Mouse (Mus musculus) 3134 (cell line): Measurements from ENCODE around the gene Spn.

Experiments
- DNase-seq: peaks from one replicate; pipeline ENCODE4 v3.0.0-alpha.2; 2011; ENCODE audit warnings: low spot score; ENCODE audit not compliant: insufficient read length; ENCODE audit errors: extremely low read depth

Gene Spn

DNA sequence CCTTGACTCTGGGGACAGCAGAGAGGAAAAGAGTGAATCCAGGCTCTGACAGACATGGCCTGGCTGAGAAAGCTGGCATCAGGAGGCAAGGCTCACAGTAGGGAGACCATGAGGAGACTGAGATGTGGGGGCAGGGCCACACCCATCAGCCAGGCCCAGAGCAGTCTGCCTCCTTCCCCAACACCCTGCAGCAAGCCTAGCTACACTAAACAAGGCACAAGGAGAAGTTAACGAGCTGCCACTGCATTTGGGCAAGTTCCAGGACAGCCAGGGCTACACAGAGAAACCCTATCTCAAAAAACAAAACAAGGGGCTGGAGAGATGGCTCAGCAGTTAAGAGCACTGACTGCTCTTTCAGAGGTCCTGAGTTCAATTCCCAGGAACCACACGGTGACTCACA is 4.6 kb upstream of the Spn start:
- DNase-seq: no peak

DNA sequence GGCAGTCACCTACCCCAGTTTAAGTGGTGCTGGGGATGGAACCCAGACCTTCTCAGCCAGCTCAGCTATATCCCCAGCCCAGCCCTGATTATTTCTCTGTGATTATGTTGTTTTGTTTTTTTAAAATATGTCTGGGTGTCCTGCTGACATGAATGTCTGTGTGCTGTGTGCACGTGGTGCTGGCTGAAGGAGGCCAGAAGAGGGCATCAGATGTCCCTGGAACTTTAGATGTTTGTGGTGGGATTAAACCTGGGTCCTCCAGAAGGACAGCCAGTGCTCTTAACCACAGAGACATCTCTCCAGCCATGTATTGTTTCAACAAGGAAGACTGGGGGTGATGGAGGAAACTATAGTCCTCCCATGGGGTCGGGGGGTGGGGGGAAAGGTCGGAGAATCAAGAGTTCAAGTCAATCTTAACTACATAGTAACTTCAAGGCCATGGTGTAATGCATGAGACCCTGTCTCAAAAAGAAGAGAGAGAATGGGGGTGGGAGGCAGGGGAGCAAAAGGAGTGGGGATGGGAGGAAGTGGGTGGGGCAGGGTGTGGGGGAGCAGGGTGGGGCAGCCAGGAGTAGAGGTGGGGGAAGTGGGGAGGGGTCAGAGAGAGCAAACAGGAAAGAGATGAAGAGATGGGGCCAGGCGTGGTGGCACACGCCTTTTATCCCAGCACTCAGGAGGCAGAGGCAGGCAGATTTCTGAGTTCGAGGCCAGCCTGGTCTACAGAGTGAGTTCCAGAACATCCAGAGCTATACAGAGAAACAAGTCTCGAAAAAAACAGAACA is 3.2 kb upstream of the Spn start:
- no peak for DNase-seq

GRCm38 (mm10) chr7:127139562-127139961 is 1.9 kb upstream of the Spn start:
- no peak for DNase-seq

DNA sequence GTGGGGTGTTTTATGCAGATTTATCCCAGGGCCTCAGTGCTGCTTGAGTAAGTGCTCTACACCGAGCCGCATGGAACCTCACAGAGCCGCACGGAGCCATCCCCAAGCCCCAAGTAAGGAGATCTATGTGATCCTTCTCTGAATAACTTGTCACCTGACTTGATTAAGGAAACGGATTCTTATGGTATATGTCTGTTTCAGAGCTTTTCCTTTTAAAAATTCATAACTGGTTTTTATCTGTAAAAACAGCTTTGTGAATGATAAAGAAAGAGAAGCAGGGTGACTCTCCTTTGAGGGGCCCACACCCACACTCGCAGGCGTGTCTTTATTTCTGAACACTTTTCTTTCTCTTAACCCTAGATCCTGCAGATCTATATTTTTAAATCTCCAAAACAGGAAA is 1.5 kb upstream of the Spn start:
- no peak for DNase-seq

DNA sequence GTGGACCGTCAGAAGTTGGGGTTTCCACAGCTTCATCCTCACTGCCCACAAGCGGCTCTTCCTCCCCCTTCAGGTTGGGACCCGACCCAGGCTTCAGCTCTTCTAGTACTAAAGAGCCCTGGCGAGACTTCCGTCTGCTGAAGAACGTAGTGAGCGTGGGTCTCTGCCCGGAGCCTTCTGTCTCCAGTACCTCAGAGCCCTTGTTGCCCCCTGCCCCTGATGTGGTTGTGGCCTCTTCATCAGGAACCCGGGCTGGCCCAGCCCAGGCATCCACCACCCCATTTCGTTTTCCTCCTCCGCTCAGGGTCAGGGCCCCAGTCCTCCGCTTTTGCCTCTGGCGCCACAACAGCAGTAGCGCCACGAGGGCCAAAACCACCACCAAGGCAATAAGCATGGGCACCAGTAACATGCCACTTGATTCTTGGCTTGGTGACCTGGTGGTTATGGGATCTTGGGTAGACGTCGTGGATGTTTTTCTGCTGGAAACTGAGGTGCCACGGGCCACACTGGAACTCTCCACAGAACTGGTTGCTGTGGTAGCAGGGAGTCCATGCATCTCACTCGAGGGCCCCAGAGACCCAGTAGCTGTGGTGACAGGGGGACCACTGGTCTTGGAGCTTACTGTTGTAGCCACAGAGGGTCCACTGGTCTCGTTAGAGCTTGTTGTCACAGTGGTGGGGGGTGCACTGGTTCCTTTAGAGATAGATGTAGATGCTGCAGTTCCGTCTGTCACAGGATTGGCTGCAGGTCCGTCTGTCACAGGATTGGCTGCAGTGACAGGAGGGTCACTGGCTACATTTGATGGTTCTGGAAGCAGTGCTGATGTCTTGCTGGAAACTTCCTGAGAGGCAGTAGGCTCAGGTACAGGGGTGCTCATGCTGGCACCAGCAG is 1.2 kb downstream of the Spn start:
- DNase-seq: no peak

DNA sequence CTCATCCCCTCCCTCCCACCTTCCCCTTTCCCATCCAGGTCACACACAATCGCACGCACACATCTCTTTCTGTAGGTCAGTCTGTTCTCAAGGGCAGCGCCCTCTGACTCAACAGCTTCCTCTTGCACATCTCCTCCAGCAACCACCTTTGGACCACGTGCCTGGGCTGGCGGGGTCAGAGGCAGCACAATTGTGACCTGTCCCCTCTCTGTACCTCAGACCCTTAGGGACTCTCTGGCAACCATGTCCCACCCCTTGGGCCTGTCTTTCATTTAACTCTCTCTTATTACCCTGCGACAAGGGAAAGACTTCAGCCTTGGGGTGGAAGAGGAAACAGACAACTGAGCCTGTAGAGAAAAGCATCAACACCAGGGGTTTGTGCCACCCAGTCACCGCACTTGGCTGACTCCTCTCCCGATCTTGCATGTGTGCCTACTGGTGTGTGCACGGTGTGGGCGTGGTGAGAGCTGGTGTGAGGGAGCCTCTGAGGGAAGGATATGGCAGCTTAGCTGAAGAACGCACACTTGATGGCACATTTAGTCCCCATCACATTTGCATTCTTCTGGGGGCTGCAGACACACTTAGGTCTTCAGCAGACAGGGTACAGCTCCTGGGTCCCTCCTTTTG is 2.7 kb downstream of the Spn start:
- DNase-seq: no peak

DNA sequence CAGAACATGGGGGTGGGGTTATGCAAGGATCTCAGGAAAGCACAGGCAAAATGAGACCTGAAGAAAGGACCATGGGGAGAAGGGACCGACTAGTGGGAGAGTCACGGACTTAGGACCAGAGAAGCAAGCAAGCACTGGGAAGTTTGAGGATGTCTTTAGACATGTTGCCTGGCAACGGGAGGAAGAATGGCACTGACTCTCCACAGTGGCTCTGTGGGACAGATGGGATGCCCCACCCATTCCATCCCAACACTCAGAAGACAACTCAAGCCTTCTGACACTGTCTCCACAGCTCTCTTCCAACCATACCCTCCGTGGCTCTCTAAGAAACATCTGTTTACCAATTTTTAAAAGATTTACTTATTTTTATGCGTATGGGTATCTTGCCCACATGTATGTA is 4.5 kb downstream of the Spn start:
- DNase-seq: no peak

DNA sequence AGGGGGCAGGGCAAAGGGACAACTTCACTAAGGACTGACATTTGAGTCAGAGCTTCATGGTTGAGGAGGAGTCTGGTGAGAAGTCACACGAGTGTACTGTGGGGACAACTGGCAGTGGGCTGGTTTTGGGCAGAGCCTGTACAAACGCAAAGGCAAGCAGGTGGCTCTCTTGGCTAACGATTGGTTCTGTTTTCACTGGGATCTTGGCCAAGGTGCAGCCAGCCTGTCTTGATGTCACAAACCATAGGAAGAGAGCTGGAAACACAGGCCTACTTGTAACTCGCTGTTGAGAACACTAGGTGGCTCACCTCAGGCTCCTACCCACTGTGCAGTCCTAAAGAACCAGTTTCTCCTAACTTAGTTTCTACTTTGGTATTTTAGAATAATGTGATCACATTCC is 8.0 kb downstream of the Spn start:
- DNase-seq: peak; percentile 36

GRCm38 (mm10) chr7:127121911-127122270 is 15.7 kb downstream of the Spn start, which contains the start of gene Qprt:
Gene Qprt (minus strand): TSS chr7:127122226.
- no peak for DNase-seq

DNA sequence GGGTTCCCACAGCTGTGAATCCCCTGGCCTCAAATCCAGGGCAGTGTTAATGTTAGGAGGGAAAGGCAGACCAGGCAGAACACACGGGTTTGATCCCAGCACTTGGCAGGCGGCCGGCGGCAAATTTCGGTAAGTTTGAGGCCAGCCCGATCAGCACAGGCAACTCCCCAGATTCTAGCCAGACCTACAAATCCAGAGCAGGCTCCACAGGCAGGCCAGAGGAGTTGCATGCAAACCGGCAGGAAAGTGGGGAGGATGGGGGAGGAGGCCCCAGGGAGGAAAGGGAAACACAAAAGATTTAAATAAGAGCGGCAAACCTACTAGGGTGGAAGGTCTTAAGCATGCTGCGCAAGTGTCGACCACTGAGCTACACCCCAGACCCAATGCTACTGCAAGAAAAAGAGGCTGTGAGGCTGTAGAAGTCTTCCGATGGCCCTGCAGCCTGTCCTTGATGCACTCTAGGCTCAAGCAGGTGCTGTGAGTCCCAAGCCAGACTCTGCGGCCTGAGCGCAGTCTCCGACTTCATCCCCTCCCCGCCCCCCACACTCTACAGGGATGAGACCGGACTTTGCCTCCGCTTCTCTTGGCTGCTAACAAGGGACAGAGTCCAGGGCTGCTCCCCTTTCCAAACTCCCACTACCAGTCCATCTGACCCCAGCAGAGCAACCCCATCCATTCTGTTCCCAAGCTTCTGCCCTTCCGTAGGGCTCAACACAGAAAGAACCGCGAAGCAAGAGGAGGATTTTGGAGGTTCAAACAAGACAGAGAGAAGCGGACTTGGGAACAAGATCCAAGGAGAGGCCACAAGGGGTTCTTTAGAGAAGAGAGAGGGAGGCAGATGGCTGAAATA is 16.3 kb downstream of the Spn start:
- DNase-seq: no peak

GRCm38 (mm10) chr7:127118671-127119445 is 18.8 kb downstream of the Spn start:
- DNase-seq: no peak

DNA sequence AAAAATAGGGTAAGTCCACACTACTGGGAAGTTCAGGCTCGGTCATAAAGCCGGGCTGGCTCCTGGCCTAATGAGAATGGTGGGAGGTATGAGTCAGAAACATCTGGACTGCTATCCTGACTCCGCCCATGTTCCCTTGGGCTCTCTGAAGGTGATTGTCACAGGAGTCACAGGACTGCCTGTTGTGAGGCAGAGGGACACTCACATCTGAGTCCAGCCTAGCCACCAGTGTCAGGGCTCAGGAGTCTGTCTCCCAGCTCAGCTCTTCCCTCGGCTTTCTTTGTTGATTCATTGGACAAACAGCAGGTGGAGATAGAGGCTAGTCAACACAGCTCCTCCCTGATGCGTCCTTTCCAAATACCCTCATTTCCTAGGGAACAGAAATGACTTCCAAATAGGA is 19.7 kb downstream of the Spn start:
- no peak for DNase-seq

DNA sequence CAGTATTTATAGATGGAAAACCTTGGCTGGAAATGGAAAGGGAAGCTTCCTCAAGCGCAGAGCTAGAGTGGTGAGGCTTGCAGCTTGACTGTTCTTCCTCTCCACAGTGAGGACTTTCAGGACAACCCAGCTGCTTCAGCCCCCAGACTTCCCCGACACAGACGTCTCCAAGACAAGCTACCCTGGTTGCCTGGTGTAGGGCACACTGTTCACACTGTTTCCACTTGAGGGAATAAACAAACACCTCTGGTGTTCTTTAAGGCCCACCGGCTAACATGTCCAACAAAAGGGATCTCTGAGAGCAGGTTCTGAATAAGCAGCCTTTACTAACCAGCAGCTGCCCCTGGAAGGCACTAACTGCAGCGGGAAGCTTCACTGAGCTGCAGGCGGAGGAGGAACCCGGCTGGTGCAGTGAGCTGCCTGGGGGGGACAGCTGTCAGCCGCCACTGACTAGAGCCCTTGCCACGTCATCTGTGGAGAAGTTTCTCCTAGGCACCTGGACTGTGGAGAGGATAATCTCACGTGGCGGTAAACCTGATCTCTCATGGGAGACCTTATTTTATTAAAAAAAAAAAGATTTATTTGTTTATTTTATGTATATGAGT is 21.2 kb downstream of the Spn start:
- DNase-seq: no peak

GRCm38 (mm10) chr7:127114920-127115319 is 22.7 kb downstream of the Spn start:
- no peak for DNase-seq

DNA sequence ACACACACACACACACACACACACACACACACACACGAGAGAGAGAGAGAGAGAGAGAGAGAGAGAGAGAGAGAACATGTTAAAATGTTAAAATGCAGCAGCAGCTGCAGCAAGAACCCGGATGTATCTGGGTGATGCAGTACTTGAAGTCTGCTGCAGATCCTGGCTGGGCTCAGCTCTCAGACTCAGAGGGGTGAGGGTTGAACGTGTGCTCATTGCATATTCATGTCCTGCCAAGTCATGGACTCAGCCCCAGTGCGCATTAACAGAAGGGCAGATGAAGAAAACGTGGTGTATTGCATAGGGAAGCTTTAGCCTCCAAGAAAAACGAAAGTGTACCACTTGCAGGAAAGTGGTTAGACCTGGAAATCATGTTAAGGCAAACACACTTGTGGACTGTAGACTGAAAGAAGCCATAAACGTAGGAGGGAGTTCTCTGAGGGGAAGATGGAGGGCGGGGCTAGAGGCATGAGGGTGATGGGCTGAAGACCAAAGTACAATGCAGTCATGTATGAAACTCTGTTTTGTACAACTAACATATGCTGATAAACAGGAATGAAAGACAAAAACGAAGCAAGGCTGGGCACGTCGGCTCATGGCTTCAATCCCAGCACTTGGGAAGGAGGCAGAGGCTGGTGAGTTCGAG is 23.9 kb downstream of the Spn start:
- DNase-seq: no peak

- DNase-seq: no peak
These were observed 24.6 kb downstream of the Spn start for GRCm38 (mm10) chr7:127112921-127113597.

GRCm38 (mm10) chr7:127112251-127112841 is 25.3 kb downstream of the Spn start:
- no peak for DNase-seq

- DNase-seq: peak; percentile 37
These were observed 26.2 kb downstream of the Spn start for GRCm38 (mm10) chr7:127111461-127111860.
